Mouse (Mus musculus) kidney, postnatal 0 days (tissue): Measurements from ENCODE around the gene Wnt9a. TPM values are rescaled to one million over a fixed set of nuclear protein-coding genes. Genes with fewer than 3 reads are reported as not detected.
A peak's percentile ranks its signal among the peaks of the same experiment; 100 is the strongest.

Source experiments
- ATAC-seq: fragments of 200-750 bp; cut with Nextera tagmentation; replicated peaks from 2 replicates; pipeline ENCODE4 v1.8.0; 2017; ENCODE audit warnings: low read depth, moderate number of reproducible peaks, moderate TSS enrichment, moderate library complexity; ENCODE audit not compliant: low FRiP score
- DNase-seq: peaks from one replicate; pipeline ENCODE4 v3.0.0-alpha.2; 2016; ENCODE audit warnings: low spot score
- H3K27ac ChIP-seq: fragments of 300-500 bp; sonication (generic); 2 replicates; pipeline ENCODE4 v1.5.1; 2014; ENCODE audit warnings: mild to moderate bottlenecking
- H3K27me3 ChIP-seq: fragments of 300-500 bp; sonication (generic); 2 replicates; pipeline ENCODE4 v1.6.1; 2014; ENCODE audit warnings: low read length, mixed read lengths; ENCODE audit not compliant: insufficient read depth
- H3K36me3 ChIP-seq: fragments of 300-500 bp; sonication (generic); 2 replicates; pipeline ENCODE4 v1.6.1; 2014; ENCODE audit warnings: low read length, mixed read lengths; ENCODE audit not compliant: insufficient read depth
- H3K4me1 ChIP-seq: fragments of 300-500 bp; sonication (generic); replicated peaks from 2 replicates; pipeline ENCODE4 v1.6.1; 2014; ENCODE audit warnings: antibody characterized with exemption, low read length, mixed read lengths; ENCODE audit not compliant: insufficient read depth
- H3K4me2 ChIP-seq: fragments of 300-500 bp; sonication (generic); 2 replicates; pipeline ENCODE4 v1.6.1; 2014; ENCODE audit warnings: mild to moderate bottlenecking, low read length, moderate library complexity, mixed read lengths
- H3K4me3 ChIP-seq: fragments of 300-500 bp; sonication (generic); replicated peaks from 2 replicates; pipeline ENCODE4 v1.5.1; 2014; ENCODE audit warnings: low read depth, low read length
- H3K9ac ChIP-seq: fragments of 300-500 bp; sonication (generic); 2 replicates; pipeline ENCODE4 v1.6.1; 2014; ENCODE audit warnings: low read depth, low read length
- H3K9me3 ChIP-seq: fragments of 300-500 bp; sonication (generic); replicated peaks from 2 replicates; pipeline ENCODE4 v1.6.1; 2016; ENCODE audit warnings: low read length, inconsistent platforms, mixed read lengths
- CTCF ChIP-seq: IDR thresholded peaks from 2 replicates; pipeline ENCODE4 v1.5.1; 2016; ENCODE audit warnings: antibody characterized with exemption, low read depth, mild to moderate bottlenecking, moderate library complexity
- WGBS: fragments of 180-500 bp; shearing (Covaris S2); extraction: QIAGEN DNeasy Blood & Tissue Kit; methylation state at CpG from one replicate; pipeline ENCODE4 v1.1.7; 2014; 5-methylcytosine and 5-hydroxymethylcytosine counted together
- polyA plus RNA-seq: library from polyadenylated mRNA; unstranded; fragments of >200 nt; fragmentation: Nextera tagmentation; extraction: Ambion mirVana; gene quantifications from 2 replicates; pipeline ENCODE4 v1.2.1, GENCODE M21; 2015

The Wnt9a gene
- polyA plus RNA-seq, 1 experiment from 2014 or later = 1.1 TPM

DNA sequence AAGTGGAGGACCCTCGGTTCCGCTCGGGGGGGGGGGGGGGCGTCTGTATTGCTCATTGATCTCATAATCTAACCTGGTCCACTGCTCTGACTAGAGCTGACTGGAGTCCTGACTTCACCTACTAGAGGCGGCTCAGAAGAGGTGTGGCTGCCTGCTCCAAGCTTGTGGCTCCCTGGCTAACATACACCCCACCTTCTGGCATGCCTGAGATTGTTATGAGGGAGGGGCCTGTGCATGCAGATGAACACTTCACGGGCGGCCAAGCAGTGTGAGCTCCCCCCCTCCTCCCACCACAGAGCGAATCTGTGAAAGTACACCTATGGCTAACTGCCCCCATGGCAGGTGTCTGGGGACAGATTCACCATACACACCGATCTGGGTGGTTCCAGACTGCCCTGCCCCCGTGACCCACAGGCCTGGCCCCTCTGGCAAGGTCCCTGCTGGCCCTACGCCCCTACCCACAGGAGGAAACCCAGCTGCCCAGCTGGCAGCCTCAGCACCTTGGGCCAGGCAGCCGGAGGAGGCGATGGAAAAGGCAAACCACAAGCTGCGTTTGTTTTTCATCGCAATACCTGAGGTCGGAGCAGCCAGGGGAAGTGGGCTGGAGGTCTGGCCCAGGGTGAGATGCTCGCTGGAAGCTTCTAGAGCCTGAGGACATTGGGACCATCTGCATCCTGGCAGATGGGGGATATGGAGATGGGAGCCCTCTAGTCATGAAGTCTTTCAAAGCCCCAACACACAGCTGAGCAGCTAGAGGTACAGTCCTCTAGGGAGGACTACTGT lies 6.5 kb downstream of the Wnt9a start:
- Histone ChIP-seq H3K4me1 (peaks cover 32% of the 10 kb centered on the region), H3K9ac (no peak overlapping the region), H3K27me3 (no peaks in the 10 kb centered on the region), H3K4me2 (no peak overlapping the region), H3K27ac (no peak overlapping the region), H3K36me3 (no peaks in the 10 kb centered on the region), H3K9me3 (no peaks in the 10 kb centered on the region), H3K4me3 (no peak overlapping the region)
- WGBS = 53% methylated on average over 17 of the region's 17 CpGs
- DNase-seq (no peak), ATAC-seq (peak; percentile 17; the same call in 1 of the 2 replicates)
- no peak for TF ChIP-seq CTCF

DNA sequence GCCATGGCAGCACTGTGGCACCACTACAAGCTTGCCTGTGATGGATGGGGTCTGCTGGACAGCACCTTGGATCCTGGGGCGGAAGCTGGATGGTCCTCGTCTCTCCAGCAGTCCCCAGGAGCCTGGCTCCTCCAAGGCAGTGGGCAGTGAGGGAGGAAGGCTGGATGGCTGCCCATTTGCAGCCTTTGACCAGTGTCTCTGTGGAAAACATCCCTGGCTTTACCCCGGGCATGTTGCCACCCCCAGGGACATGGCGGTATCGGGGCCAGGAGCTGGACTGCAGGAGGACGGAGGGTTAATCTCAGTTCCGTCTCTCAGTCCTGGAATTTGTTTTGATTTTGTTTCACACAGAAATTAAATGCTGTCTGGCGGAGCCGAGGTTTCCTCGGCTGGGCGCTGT lies 7.2 kb downstream of the Wnt9a start:
- no peaks in the 10 kb centered on the region for H3K9me3 ChIP-seq
- no peak overlapping the region for H3K9ac ChIP-seq
- H3K27ac ChIP-seq = no peak overlapping the region
- no peaks in the 10 kb centered on the region for H3K36me3 ChIP-seq
- H3K4me3 ChIP-seq = no peak overlapping the region
- WGBS = 46% methylated on average over 11 of the region's 11 CpGs
- TF ChIP-seq CTCF = no peak
- H3K4me1 ChIP-seq = peaks cover 25% of the 10 kb centered on the region
- DNase-seq (no peak), ATAC-seq (no peak)
- H3K4me2 ChIP-seq = no peak overlapping the region
- H3K27me3 ChIP-seq = no peaks in the 10 kb centered on the region

DNA sequence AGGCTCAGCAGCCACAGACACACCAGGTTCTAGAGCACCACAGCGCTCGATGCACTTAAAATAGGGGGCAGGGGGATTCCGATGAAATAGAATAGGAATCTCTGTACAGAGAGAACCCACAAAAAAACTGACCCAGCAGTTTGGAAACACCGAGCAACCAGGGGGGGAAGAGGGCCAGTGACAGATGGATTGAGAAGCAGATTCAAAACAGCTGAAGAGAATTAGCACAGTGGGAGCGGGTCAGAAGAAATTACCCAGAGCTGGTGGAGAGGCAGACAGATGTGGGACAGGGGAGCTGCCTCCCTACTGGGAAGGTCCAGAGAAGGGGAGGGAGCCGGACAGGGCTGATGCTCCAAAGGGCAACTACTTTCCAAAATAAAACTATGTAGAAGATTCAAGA lies 9.8 kb downstream of the Wnt9a start:
- H3K9ac ChIP-seq = no peak overlapping the region
- no peak overlapping the region for H3K27ac ChIP-seq
- no peak for ATAC-seq
- no peaks in the 10 kb centered on the region for H3K36me3 ChIP-seq
- H3K9me3 ChIP-seq = no peaks in the 10 kb centered on the region
- DNase-seq = no peak
- H3K27me3 ChIP-seq = no peaks in the 10 kb centered on the region
- no peak overlapping the region for H3K4me3 ChIP-seq
- H3K4me1 ChIP-seq = peaks cover 20% of the 10 kb centered on the region; the same call in 1 of the 2 replicates
- no peak for TF ChIP-seq CTCF
- no peak overlapping the region for H3K4me2 ChIP-seq
- WGBS = 72% methylated on average over 6 of the region's 6 CpGs

DNA sequence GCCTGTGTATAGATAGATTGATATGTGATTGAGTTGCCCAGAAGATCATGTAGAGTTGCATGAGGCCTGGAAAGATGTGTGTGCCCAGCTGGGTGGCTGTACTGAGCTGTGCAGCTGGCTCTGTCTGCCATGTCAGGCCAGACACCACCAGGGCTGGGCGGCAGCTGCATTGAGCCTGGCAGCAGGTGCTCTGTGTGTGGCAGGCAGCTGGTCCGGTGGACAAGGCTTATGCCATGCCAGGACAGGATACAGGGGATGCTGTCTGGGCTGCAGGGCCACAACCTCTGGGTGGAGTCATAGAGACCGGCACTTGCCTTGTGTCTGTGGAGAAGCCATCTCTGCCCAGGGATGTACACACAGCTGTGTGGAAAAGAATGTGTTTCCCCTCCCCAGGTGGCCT lies 16.3 kb downstream of the Wnt9a start:
- DNase-seq (no peak), ATAC-seq (no peak)
- no peak for TF ChIP-seq CTCF
- Histone ChIP-seq H3K27me3 (no peaks in the 10 kb centered on the region), H3K9ac (0 out of 2 replicates have a peak overlapping the region, but pooled peaks have one; percentile 4), H3K4me2 (no peak overlapping the region), H3K9me3 (no peaks in the 10 kb centered on the region), H3K4me3 (no peak overlapping the region), H3K27ac (no peak overlapping the region), H3K36me3 (no peaks in the 10 kb centered on the region), H3K4me1 (no peaks in the 10 kb centered on the region)
- 85% methylated on average over 3 of the region's 3 CpGs for WGBS

DNA sequence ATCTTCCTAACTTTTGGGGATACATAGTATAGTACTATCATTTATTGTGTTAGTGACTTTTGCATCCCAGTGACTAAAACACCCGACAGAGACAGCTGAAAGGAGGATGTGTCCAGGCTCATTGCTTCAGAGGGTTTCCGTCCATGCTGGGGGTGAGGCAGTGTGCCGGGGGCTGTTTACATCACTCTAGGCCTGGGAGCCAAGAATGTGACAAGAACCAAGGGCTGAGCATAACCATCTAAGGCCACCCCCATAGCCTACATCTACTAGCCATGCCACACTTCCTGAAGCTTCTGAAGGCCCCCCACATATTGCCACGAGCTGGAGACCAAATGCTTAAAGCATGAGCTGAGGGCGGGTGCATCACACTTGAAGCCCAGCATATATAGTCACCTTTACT lies 18.0 kb downstream of the Wnt9a start:
- no peak for ATAC-seq
- WGBS = 53% methylated on average over 5 of the region's 5 CpGs

GRCm38 (mm10) chr11:59327625-59328024 lies 20.9 kb downstream of the Wnt9a start:
- Histone ChIP-seq H3K4me1 (no peaks in the 10 kb centered on the region), H3K9me3 (no peaks in the 10 kb centered on the region), H3K9ac (no peak overlapping the region), H3K27ac (no peak overlapping the region), H3K4me3 (no peak overlapping the region), H3K4me2 (no peak overlapping the region), H3K27me3 (no peaks in the 10 kb centered on the region), H3K36me3 (no peaks in the 10 kb centered on the region)
- ATAC-seq (no peak), DNase-seq (no peak)
- 53% methylated on average over 18 of the region's 18 CpGs for WGBS
- TF ChIP-seq CTCF = no peak

More for the DNA sequence above, 18.0 kb downstream of the Wnt9a start:
- no peak overlapping the region for H3K27ac ChIP-seq
- H3K36me3 ChIP-seq = no peaks in the 10 kb centered on the region
- H3K9me3 ChIP-seq = no peaks in the 10 kb centered on the region
- H3K9ac ChIP-seq = no peak overlapping the region
- no peak overlapping the region for H3K4me3 ChIP-seq
- no peaks in the 10 kb centered on the region for H3K27me3 ChIP-seq
- TF ChIP-seq CTCF = no peak
- no peaks in the 10 kb centered on the region for H3K4me1 ChIP-seq
- no peak overlapping the region for H3K4me2 ChIP-seq
- DNase-seq = no peak
